20 mouse cellular contexts compared by ENCODE assay signal in genomic region chr2:30261064-30261736, GRCm38 (mm10). TPM values are rescaled to one million over a fixed set of nuclear protein-coding genes. Genes with fewer than 3 reads are reported as not detected.
DNase-seq lines count a peak whose midpoint lies in the region; ATAC-seq and TF ChIP-seq lines count a peak whose summit lies in the region.
"Had no signal": no experiment of that assay in that cellular context is flagged by ENCODE, and none has a peak within 500 bp of the region (broad histone marks: within the 10 kb centered on the region; RNA-seq: fewer than 3 reads in every experiment).

No protein-coding gene starts in this region.

- no peak overlapping the region for H3K9ac ChIP-seq in hindbrain, embryonic 13.5 days
- H3K9ac ChIP-seq in hindbrain, embryonic 12.5 days = no peak overlapping the region
- no peak overlapping the region for H3K9ac ChIP-seq in liver, postnatal 0 days (replicated peaks)
- H3K9ac ChIP-seq: embryonic facial prominence, embryonic 15.5 days; forebrain, embryonic 15.5 days had no signal

- H3K36me3 ChIP-seq in hindbrain, embryonic 13.5 days = peaks cover 90% of the 10 kb centered on the region
- peaks cover 79% of the 10 kb centered on the region for H3K36me3 ChIP-seq in hindbrain, embryonic 12.5 days
- peaks cover 62% of the 10 kb centered on the region for H3K36me3 ChIP-seq in liver, postnatal 0 days (replicated peaks; ENCODE audit: insufficient read depth, low read length)

- no peak for TF ChIP-seq CTCF in cerebellum, adult 2 months (IDR thresholded peaks at IDR 0.05; ENCODE audit: borderline replicate concordance, insufficient read depth, low read depth, low read length)
- peak; percentile 43; the same call in 1 of the 2 replicates for TF ChIP-seq CTCF in liver, postnatal 0 days (IDR thresholded peaks at IDR 0.05; ENCODE audit: low read depth)

- peaks cover 56% of the 10 kb centered on the region for H3K4me1 ChIP-seq in cerebellum, adult 2 months (ENCODE audit: control insufficient read depth, insufficient read depth, low read length)
- H3K4me1 ChIP-seq in hindbrain, embryonic 13.5 days (replicated peaks) = peaks cover 65% of the 10 kb centered on the region
- H3K4me1 ChIP-seq in hindbrain, embryonic 12.5 days = peaks cover 16% of the 10 kb centered on the region
- peaks cover 30% of the 10 kb centered on the region for H3K4me1 ChIP-seq in liver, postnatal 0 days (ENCODE audit: insufficient read depth)

- no peak for ATAC-seq in hindbrain, embryonic 13.5 days (ENCODE audit: low FRiP score)
- no peak for ATAC-seq in hindbrain, embryonic 12.5 days (ENCODE audit: low FRiP score)
- ATAC-seq in liver, postnatal 0 days = no peak
- ATAC-seq: forebrain, embryonic 15.5 days; Patski had no signal

- no peak for TF ChIP-seq POLR2A in cerebellum, adult 2 months (IDR thresholded peaks at IDR 0.05; ENCODE audit: borderline replicate concordance, insufficient read depth, low read length)

- H3K9me3 ChIP-seq in hindbrain, embryonic 13.5 days = no peaks in the 10 kb centered on the region
- H3K9me3 ChIP-seq in hindbrain, embryonic 12.5 days (replicated peaks) = no peaks in the 10 kb centered on the region
- no peaks in the 10 kb centered on the region for H3K9me3 ChIP-seq in liver, postnatal 0 days (ENCODE audit: low read length)
- H3K9me3 ChIP-seq: embryonic facial prominence, embryonic 15.5 days; forebrain, embryonic 15.5 days; megakaryocyte, embryonic 14.5 days had no signal

- no peak for TF ChIP-seq EP300 in liver, postnatal 0 days (IDR thresholded peaks at IDR 0.05; ENCODE audit: low read depth)

- 83% methylated on average over 4 of the region's 4 CpGs for WGBS in cerebellum, adult 2 months
- 88% methylated on average over 4 of the region's 4 CpGs for WGBS in hindbrain, embryonic 13.5 days
- WGBS in hindbrain, embryonic 12.5 days = 89% methylated on average over 4 of the region's 4 CpGs
- WGBS in liver, postnatal 0 days (ENCODE audit: insufficient replicate concordance) = 83% methylated on average over 4 of the region's 4 CpGs

- H3K4me3 ChIP-seq in cerebellum, adult 2 months (replicated peaks; ENCODE audit: insufficient read depth, low read depth, low read length) = no peak overlapping the region
- H3K4me3 ChIP-seq in hindbrain, embryonic 13.5 days = no peak overlapping the region
- H3K4me3 ChIP-seq in hindbrain, embryonic 12.5 days = no peak overlapping the region
- H3K4me3 ChIP-seq in liver, postnatal 0 days (ENCODE audit: low read depth, low read length) = no peak overlapping the region
- H3K4me3 ChIP-seq: embryonic facial prominence, embryonic 15.5 days; forebrain, embryonic 15.5 days had no signal

- no peak overlapping the region for H3K4me2 ChIP-seq in hindbrain, embryonic 13.5 days
- H3K4me2 ChIP-seq in hindbrain, embryonic 12.5 days (replicated peaks) = no peak overlapping the region
- H3K4me2 ChIP-seq in liver, postnatal 0 days (ENCODE audit: low read depth, low read length) = no peak overlapping the region
- H3K4me2 ChIP-seq: embryonic facial prominence, embryonic 15.5 days; forebrain, embryonic 15.5 days had no signal

- H3K27ac ChIP-seq in cerebellum, adult 2 months (ENCODE audit: insufficient read depth, low read length) = 0 out of 2 replicates have a peak overlapping the region, but pooled peaks have one; percentile 82
- H3K27ac ChIP-seq in hindbrain, embryonic 13.5 days = peak overlapping the region; percentile 55; the same call in 1 of the 2 replicates
- no peak overlapping the region for H3K27ac ChIP-seq in hindbrain, embryonic 12.5 days
- H3K27ac ChIP-seq in liver, postnatal 0 days (ENCODE audit: low read depth) = no peak overlapping the region
- H3K27ac ChIP-seq: forebrain, embryonic 15.5 days had no signal

- H3K27me3 ChIP-seq in cerebellum, adult 2 months (ENCODE audit: control insufficient read depth, insufficient read depth, low read length) = no peaks in the 10 kb centered on the region
- H3K27me3 ChIP-seq in hindbrain, embryonic 13.5 days = no peaks in the 10 kb centered on the region
- H3K27me3 ChIP-seq in hindbrain, embryonic 12.5 days = no peaks in the 10 kb centered on the region
- no peaks in the 10 kb centered on the region for H3K27me3 ChIP-seq in liver, postnatal 0 days (ENCODE audit: insufficient read depth, low read length)
- H3K27me3 ChIP-seq: embryonic facial prominence, embryonic 15.5 days; forebrain, embryonic 15.5 days; megakaryocyte, embryonic 14.5 days; Patski had no signal

- no peak for DNase-seq in cerebellum, adult 2 months
- DNase-seq in cerebellum, adult 18-20 months = no peak
- no peak for DNase-seq in liver, postnatal 0 days
- DNase-seq in liver = no peak
- peak; percentile 54 for DNase-seq in naive thymus-derived CD4-positive, alpha-beta T cell, adult 2 months (ENCODE audit: low read depth)
- DNase-seq in urinary bladder, postnatal 10 days (ENCODE audit: low spot score) = no peak
- DNase-seq: adrenal gland, adult 8-10 months; B cell, adult 2 months; kidney, postnatal 4 days; right cerebral cortex, postnatal 14 days; thymus, adult 2 months had no signal

RNA-seq across cellular contexts. Expression of gene Phyhd1, which starts 4.8 kb away (rescaled TPM):
- polyA plus RNA-seq in cerebellum, adult 2 months (2012; rRNA removed) = 25.7 and 30.2 TPM in 2 replicates
- polyA plus RNA-seq in hindbrain, embryonic 13.5 days (2015; fragmentation: Nextera tagmentation; extraction: Ambion mirVana) = 6.5 and 8.3 TPM in 2 replicates
- polyA plus RNA-seq in hindbrain, embryonic 12.5 days (2016; fragmentation: Nextera tagmentation; extraction: Ambion mirVana) = 5.0 and 5.6 TPM in 2 replicates
- polyA plus RNA-seq in liver, postnatal 0 days (2015; fragmentation: Nextera tagmentation; extraction: Ambion mirVana) = 19.3 and 23.2 TPM in 2 replicates

RNA-seq across cellular contexts. Expression of gene Gm28038, which starts 19.6 kb away (rescaled TPM):
- polyA plus RNA-seq in cerebellum, adult 2 months (2012; rRNA removed) = not detected in 2 replicates
- polyA plus RNA-seq in hindbrain, embryonic 13.5 days (2015; fragmentation: Nextera tagmentation; extraction: Ambion mirVana) = not detected in 2 replicates
- not detected in 2 replicates for polyA plus RNA-seq in hindbrain, embryonic 12.5 days (2016; fragmentation: Nextera tagmentation; extraction: Ambion mirVana)
- not detected in 2 replicates for polyA plus RNA-seq in liver, postnatal 0 days (2015; fragmentation: Nextera tagmentation; extraction: Ambion mirVana)
- polyA plus RNA-seq: cortical plate, adult 2 months; embryonic facial prominence, embryonic 15.5 days; forebrain, embryonic 15.5 days; gonadal fat pad, adult 2 months; liver, embryonic 16.5 days; Patski; thymus, adult 2 months had no signal

RNA-seq across cellular contexts. Expression of gene Gm28035, which starts 20.8 kb away (rescaled TPM):
- 8.5 and 8.6 TPM in 2 replicates for polyA plus RNA-seq in cerebellum, adult 2 months (2012; rRNA removed)
- 0.10 and 0.36 TPM in 2 replicates for polyA plus RNA-seq in hindbrain, embryonic 13.5 days (2015; fragmentation: Nextera tagmentation; extraction: Ambion mirVana)
- polyA plus RNA-seq in hindbrain, embryonic 12.5 days (2016; fragmentation: Nextera tagmentation; extraction: Ambion mirVana) = 0.30 and 0.36 TPM in 2 replicates
- 0.14 and 0.18 TPM in 2 replicates for polyA plus RNA-seq in liver, postnatal 0 days (2015; fragmentation: Nextera tagmentation; extraction: Ambion mirVana)

RNA-seq across cellular contexts. Expression of gene Lrrc8a, which starts 23.7 kb away (rescaled TPM):
- 54.8 and 58.0 TPM in 2 replicates for polyA plus RNA-seq in cerebellum, adult 2 months (2012; rRNA removed)
- 59.8 TPM in 2 replicates for polyA plus RNA-seq in hindbrain, embryonic 13.5 days (2015; fragmentation: Nextera tagmentation; extraction: Ambion mirVana)
- polyA plus RNA-seq in hindbrain, embryonic 12.5 days (2016; fragmentation: Nextera tagmentation; extraction: Ambion mirVana) = 39.3 and 42.2 TPM in 2 replicates
- polyA plus RNA-seq in liver, postnatal 0 days (2015; fragmentation: Nextera tagmentation; extraction: Ambion mirVana) = 18.6 and 20.3 TPM in 2 replicates

RNA-seq across cellular contexts. Expression of gene Dolk, which starts 24.9 kb away (rescaled TPM):
- 20.8 and 21.8 TPM in 2 replicates for polyA plus RNA-seq in cerebellum, adult 2 months (2012; rRNA removed)
- polyA plus RNA-seq in hindbrain, embryonic 13.5 days (2015; fragmentation: Nextera tagmentation; extraction: Ambion mirVana) = 33.7 TPM in 2 replicates
- polyA plus RNA-seq in hindbrain, embryonic 12.5 days (2016; fragmentation: Nextera tagmentation; extraction: Ambion mirVana) = 25.5 and 26.2 TPM in 2 replicates
- polyA plus RNA-seq in liver, postnatal 0 days (2015; fragmentation: Nextera tagmentation; extraction: Ambion mirVana) = 14.0 and 14.1 TPM in 2 replicates

Comparison
In these comparisons a context has a peak if more than half of its experiments do, and no peak if none do; other contexts are left out.
1. H3K27ac ChIP-seq: peak in cerebellum, adult 2 months (single experiment) and hindbrain, embryonic 13.5 days (single experiment); none in hindbrain, embryonic 12.5 days (single experiment) and liver, postnatal 0 days (single experiment).